Mouse (Mus musculus) right cerebral cortex, postnatal 25 days (tissue): Measurements from ENCODE around the gene Flywch2.
A peak's percentile ranks its signal among the peaks of the same experiment; 100 is the strongest.

Experiments used
- DNase-seq: peaks from one replicate; pipeline ENCODE4 v3.0.0; 2022

The Flywch2 gene

GRCm38 (mm10) chr17:23748026-23748425 is 37.9 kb downstream of the Flywch2 start:
- DNase-seq = no peak

- DNase-seq = no peak
Observed at GRCm38 (mm10) chr17:23747471-23747870, 38.4 kb downstream of the Flywch2 start.

GRCm38 (mm10) chr17:23746767-23747166 is 39.1 kb downstream of the Flywch2 start:
- no peak for DNase-seq

GRCm38 (mm10) chr17:23746311-23746710 is 39.6 kb downstream of the Flywch2 start:
- no peak for DNase-seq

GRCm38 (mm10) chr17:23745301-23746251 is 40.3 kb downstream of the Flywch2 start, which contains the start of gene Kremen2:
TSS of gene Kremen2 (minus strand) at chr17:23745833.
- DNase-seq = no peak

- no peak for DNase-seq
Observed at GRCm38 (mm10) chr17:23744651-23745050, 41.2 kb downstream of the Flywch2 start.

- no peak for DNase-seq
Observed at GRCm38 (mm10) chr17:23744076-23744475, 41.8 kb downstream of the Flywch2 start.

- DNase-seq = no peak
Observed at GRCm38 (mm10) chr17:23742941-23743340, 42.9 kb downstream of the Flywch2 start.

GRCm38 (mm10) chr17:23742210-23742793 is 43.6 kb downstream of the Flywch2 start:
- DNase-seq = no peak

GRCm38 (mm10) chr17:23741359-23742209 is 44.3 kb downstream of the Flywch2 start:
- no peak for DNase-seq

- no peak for DNase-seq
Observed at GRCm38 (mm10) chr17:23740598-23741021, 45.3 kb downstream of the Flywch2 start, which contains the start of gene Paqr4. TSS of gene Paqr4 (minus strand) at chr17:23740867.

- DNase-seq = peak; percentile 94
Observed at GRCm38 (mm10) chr17:23740136-23740584, 45.7 kb downstream of the Flywch2 start.

- DNase-seq = peak; percentile 41
Observed at GRCm38 (mm10) chr17:23739202-23740135, 46.4 kb downstream of the Flywch2 start.

GRCm38 (mm10) chr17:23738836-23739201 is 47.1 kb downstream of the Flywch2 start:
- DNase-seq = no peak

GRCm38 (mm10) chr17:23737493-23738445 is 48.1 kb downstream of the Flywch2 start:
- no peak for DNase-seq

- no peak for DNase-seq
Observed at GRCm38 (mm10) chr17:23734341-23734740, 51.5 kb downstream of the Flywch2 start.

GRCm38 (mm10) chr17:23730441-23730840 is 55.4 kb downstream of the Flywch2 start:
- no peak for DNase-seq
